Mouse (Mus musculus): Measurements from ENCODE around the gene Ccn1. TPM values are rescaled to one million over a fixed set of nuclear protein-coding genes. Genes with fewer than 3 reads are reported as not detected.

Gene Ccn1
- polyA plus RNA-seq, 1 experiment from 2014 or later: 42.6 TPM

DNA sequence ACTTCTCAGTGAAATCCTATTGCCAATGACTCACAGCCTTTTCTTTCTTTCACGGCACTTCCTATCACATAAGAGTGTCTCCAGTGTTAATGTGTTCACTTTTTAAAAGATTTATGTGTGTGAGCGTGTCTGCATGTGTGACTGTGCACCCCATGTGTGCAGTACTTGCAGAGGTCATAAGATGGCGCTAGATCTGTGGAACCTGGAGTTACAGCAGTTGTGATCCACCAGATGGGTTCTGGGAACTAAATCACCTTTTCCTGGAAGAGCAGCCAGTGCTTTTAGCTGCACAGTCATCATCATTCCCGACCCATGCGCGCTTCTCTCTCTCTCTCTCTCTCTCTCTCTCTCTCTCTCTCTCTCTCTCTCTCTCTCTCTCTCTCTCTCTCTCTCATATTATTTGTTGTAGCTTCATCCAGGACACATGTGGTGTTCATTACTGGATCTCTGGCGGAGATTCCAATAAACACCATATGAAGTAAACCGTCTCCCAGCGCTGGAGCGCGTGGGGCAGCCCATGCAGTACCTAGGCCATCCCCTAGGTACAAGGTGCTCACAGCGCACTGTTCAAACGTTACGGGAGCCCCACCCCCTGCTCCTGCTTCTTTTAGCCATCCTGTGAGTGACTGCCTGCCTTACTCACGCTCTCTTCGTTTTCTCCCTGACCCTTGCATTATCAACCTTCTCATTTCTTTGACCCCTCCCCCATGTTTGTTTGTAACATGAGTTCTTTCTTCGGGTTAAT lies 30.0 kb downstream of the Ccn1 start:
- Histone ChIP-seq H3K27me3 (replicated peaks; ENCODE audit: control insufficient read depth, insufficient read depth, low read length) (no peaks in the 10 kb centered on the region), H3K27ac (replicated peaks; ENCODE audit: low read depth, low read length) (no peak overlapping the region), H3K9ac (ENCODE audit: low read depth, low read length) (no peak overlapping the region), H3K9me3 (ENCODE audit: control insufficient read depth, low read length) (no peaks in the 10 kb centered on the region), H3K4me2 (ENCODE audit: low read depth, low read length) (no peak overlapping the region), H3K4me1 (ENCODE audit: control insufficient read depth, insufficient read depth, low read length) (peaks cover 8% of the 10 kb centered on the region; the same call in 1 of the 2 replicates), H3K36me3 (ENCODE audit: control insufficient read depth, insufficient read depth, low read length) (no peaks in the 10 kb centered on the region), H3K4me3 (ENCODE audit: low read depth, low read length) (no peak overlapping the region)
- ATAC-seq (ENCODE audit: low read depth): no peak
- 79% methylated on average over 17 of the region's 17 CpGs for WGBS
- no peak for DNase-seq (ENCODE audit: low spot score)

DNA sequence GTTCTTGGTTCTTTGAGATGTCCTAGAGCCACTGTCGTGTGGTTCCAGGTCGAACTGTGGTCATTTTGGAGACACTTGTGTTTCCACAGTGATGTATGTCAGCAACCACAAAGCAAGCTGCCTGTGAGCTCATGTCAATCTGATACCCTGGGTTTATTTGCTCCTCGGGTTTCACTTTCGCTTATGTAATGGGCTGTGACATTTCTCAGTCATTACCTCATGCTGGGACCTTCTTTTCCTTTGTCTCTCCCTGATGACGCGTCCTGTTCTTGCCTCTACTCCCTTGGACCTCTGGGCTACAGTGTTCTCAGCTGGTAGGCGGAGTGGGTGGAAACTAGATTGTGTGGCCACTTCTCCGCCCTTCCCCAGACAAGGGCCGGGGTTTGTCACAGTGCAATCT lies 31.5 kb downstream of the Ccn1 start:
- H3K27me3 ChIP-seq (replicated peaks; ENCODE audit: control insufficient read depth, insufficient read depth, low read length): no peaks in the 10 kb centered on the region
- DNase-seq (ENCODE audit: low spot score) (no peak), ATAC-seq (ENCODE audit: low read depth) (no peak)
- no peak overlapping the region for H3K27ac ChIP-seq (replicated peaks; ENCODE audit: low read depth, low read length)
- no peaks in the 10 kb centered on the region for H3K36me3 ChIP-seq (ENCODE audit: control insufficient read depth, insufficient read depth, low read length)
- H3K9me3 ChIP-seq (ENCODE audit: control insufficient read depth, low read length): no peaks in the 10 kb centered on the region
- H3K4me1 ChIP-seq (ENCODE audit: control insufficient read depth, insufficient read depth, low read length): peaks cover 17% of the 10 kb centered on the region; the same call in 1 of the 2 replicates
- no peak overlapping the region for H3K9ac ChIP-seq (ENCODE audit: low read depth, low read length)
- WGBS: 65% methylated on average over 9 of the region's 9 CpGs
- no peak overlapping the region for H3K4me3 ChIP-seq (ENCODE audit: low read depth, low read length)
- H3K4me2 ChIP-seq (ENCODE audit: low read depth, low read length): no peak overlapping the region

DNA sequence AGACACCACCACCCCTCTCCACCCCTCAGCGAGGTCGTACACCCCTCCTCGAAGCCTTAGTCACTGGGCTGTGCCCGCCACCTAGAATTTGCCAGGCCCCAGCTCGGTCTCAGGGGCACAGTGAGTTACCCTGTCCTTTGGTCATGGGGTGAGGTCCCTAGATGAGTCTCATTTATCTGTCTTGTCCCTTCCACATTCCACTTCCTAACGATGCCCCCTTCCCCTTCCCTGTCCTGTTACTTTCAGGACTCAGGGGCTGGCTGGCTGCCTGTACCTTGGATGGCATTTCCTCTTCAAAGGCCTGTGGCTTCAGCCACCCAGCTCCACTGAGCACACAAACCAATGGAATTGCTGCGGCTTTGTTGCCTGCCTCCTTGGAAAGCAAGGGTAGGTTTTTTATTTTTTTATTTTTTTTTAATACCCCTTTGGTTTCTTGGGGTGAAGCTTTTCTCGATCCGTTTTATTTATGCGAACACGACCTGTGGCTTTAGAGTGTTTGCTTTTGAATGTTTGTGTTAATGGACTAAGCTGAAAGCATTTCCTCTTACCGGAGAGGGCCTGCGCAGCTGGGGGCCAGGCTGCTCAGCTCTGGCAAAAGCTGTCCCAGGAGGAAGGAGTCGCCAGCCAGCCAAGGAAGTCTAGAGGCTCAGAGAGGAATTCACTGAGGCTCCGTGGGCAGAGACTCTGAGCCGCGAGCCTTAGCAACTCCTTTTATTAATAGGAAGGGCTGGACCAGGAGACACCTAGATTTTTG lies 35.2 kb downstream of the Ccn1 start:
- 14% methylated on average over 17 of the region's 17 CpGs for WGBS
- no peaks in the 10 kb centered on the region for H3K27me3 ChIP-seq (replicated peaks; ENCODE audit: control insufficient read depth, insufficient read depth, low read length)
- DNase-seq (ENCODE audit: low spot score): peak; percentile 79

DNA sequence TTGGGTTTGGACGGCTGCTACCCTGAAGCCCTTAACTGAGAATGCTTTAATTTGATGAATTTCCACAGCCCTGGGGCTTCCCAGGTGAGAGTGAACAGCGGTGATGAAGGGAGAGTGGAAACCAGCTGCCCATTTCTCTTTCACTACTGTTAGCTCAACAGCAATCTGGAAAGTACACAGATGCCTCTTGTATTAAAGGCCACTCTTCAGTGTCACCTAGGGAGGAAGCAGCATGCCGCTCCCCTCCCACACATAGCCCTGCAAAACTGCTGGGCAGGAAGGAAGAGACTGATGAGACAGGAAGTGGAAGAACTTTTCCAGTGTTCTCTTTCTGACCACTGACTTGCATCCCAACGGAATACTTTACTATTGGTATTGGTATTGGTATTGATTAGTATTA lies 36.5 kb downstream of the Ccn1 start:
- Histone ChIP-seq H3K27me3 (replicated peaks; ENCODE audit: control insufficient read depth, insufficient read depth, low read length) (no peaks in the 10 kb centered on the region), H3K4me2 (ENCODE audit: low read depth, low read length) (no peak overlapping the region), H3K4me3 (ENCODE audit: low read depth, low read length) (no peak overlapping the region), H3K4me1 (ENCODE audit: control insufficient read depth, insufficient read depth, low read length) (peaks cover 17% of the 10 kb centered on the region; the same call in 1 of the 2 replicates), H3K9ac (ENCODE audit: low read depth, low read length) (no peak overlapping the region), H3K9me3 (ENCODE audit: control insufficient read depth, low read length) (no peaks in the 10 kb centered on the region), H3K27ac (replicated peaks; ENCODE audit: low read depth, low read length) (no peak overlapping the region), H3K36me3 (ENCODE audit: control insufficient read depth, insufficient read depth, low read length) (0 out of 2 replicates have a peak, but pooled peaks cover 2% of the 10 kb centered on the region)
- no peak for DNase-seq (ENCODE audit: low spot score)
- WGBS: 72% methylated on average over 4 of the region's 4 CpGs
- no peak for ATAC-seq (ENCODE audit: low read depth)

More for the DNA sequence above, 35.2 kb downstream of the Ccn1 start:
- Histone ChIP-seq H3K4me3 (ENCODE audit: low read depth, low read length) (no peak overlapping the region), H3K4me1 (ENCODE audit: control insufficient read depth, insufficient read depth, low read length) (peaks cover 17% of the 10 kb centered on the region; the same call in 1 of the 2 replicates), H3K4me2 (ENCODE audit: low read depth, low read length) (peak overlapping the region; percentile 41), H3K27ac (replicated peaks; ENCODE audit: low read depth, low read length) (peak overlapping the region; percentile 59), H3K36me3 (ENCODE audit: control insufficient read depth, insufficient read depth, low read length) (no peaks in the 10 kb centered on the region), H3K9ac (ENCODE audit: low read depth, low read length) (0 out of 2 replicates have a peak overlapping the region, but pooled peaks have one; percentile 2), H3K9me3 (ENCODE audit: control insufficient read depth, low read length) (no peaks in the 10 kb centered on the region)
- peak; percentile 60 for ATAC-seq (ENCODE audit: low read depth)

DNA sequence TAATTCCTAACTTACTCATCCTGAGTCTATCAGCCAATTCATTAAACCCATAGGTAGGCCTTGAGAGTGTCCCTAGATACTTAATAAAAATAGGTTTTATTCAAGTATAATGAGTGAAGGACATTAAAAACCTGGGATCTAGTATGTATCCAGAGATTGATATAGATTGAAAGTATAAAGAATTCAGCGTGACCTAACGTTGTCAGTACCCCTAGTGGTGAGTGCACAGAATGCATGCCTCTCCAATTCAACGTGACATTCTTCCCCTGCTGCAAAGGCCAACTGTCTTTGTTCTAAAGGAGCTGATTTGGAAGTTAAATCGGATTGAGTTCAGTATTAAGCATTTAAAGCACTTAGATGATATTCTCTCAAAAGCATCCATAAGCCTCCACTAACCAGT lies 37.1 kb downstream of the Ccn1 start:
- Histone ChIP-seq H3K27ac (replicated peaks; ENCODE audit: low read depth, low read length) (no peak overlapping the region), H3K4me1 (ENCODE audit: control insufficient read depth, insufficient read depth, low read length) (peaks cover 17% of the 10 kb centered on the region; the same call in 1 of the 2 replicates), H3K9me3 (ENCODE audit: control insufficient read depth, low read length) (no peaks in the 10 kb centered on the region), H3K36me3 (ENCODE audit: control insufficient read depth, insufficient read depth, low read length) (0 out of 2 replicates have a peak, but pooled peaks cover 5% of the 10 kb centered on the region), H3K4me3 (ENCODE audit: low read depth, low read length) (no peak overlapping the region), H3K4me2 (ENCODE audit: low read depth, low read length) (no peak overlapping the region), H3K9ac (ENCODE audit: low read depth, low read length) (no peak overlapping the region), H3K27me3 (replicated peaks; ENCODE audit: control insufficient read depth, insufficient read depth, low read length) (no peaks in the 10 kb centered on the region)
- WGBS: 26% methylated on average over 4 of the region's 4 CpGs
- DNase-seq (ENCODE audit: low spot score) (no peak), ATAC-seq (ENCODE audit: low read depth) (no peak)

DNA sequence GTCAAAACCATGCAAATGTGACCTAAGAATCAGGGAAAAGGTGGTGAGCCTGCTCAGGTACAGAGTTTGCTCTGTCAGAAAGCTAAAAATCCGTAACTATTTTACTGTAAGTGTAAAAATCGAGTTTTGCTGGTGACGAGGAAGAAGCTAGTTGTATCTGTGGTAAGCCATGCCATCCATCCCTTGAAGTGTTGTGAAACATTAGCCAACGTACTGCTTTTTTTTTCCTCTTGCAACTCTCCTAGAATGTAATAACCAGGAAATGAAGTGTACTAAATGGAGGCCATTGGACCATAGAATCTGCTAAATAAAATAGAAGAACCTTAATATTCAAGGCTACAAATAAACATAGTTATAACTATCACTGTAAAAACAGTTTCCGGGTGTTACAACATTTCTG lies 41.5 kb downstream of the Ccn1 start:
- ATAC-seq (ENCODE audit: low read depth): no peak

DNA sequence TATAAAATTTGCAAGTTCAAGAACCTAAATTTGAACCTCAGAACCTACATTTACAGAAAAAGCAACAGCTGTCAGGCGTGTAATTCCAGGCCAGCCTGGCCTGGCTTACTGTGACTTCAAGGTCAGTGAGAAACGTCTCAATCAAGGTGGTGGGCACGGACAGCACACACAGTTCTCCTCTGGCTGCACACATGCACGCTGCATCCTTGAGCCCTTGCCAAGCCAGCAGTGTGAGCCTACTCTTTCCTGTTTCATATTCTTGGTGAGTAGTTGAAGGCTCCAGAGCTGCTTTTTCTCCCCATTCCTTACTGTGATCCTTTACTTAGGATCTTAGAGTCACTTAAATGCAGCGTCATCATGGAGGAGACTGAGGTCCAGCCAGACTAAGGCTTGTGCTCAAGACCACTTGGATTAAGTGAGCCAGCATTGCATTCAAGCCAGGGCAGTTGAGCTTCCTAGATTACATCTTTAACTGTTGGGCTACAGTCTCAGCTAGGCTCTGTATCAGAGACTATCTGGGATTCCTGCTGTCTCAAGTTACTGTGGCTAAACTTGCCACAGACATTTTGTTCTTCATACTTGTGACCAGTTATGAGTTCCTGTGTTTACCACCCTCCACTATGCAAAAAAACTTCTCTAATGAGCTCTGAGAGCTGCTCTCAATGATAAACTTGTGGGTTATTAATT lies 44.2 kb downstream of the Ccn1 start:
- ATAC-seq (ENCODE audit: low read depth): no peak
- no peak overlapping the region for H3K27ac ChIP-seq (replicated peaks; ENCODE audit: low read depth, low read length)
- peaks cover 55% of the 10 kb centered on the region for H3K36me3 ChIP-seq (ENCODE audit: control insufficient read depth, insufficient read depth, low read length)
- no peaks in the 10 kb centered on the region for H3K9me3 ChIP-seq (ENCODE audit: control insufficient read depth, low read length)
- no peak overlapping the region for H3K4me2 ChIP-seq (ENCODE audit: low read depth, low read length)
- no peak overlapping the region for H3K9ac ChIP-seq (ENCODE audit: low read depth, low read length)
- 79% methylated on average over 5 of the region's 5 CpGs for WGBS
- DNase-seq (ENCODE audit: low spot score): no peak
- no peaks in the 10 kb centered on the region for H3K27me3 ChIP-seq (replicated peaks; ENCODE audit: control insufficient read depth, insufficient read depth, low read length)
- no peaks in the 10 kb centered on the region for H3K4me1 ChIP-seq (ENCODE audit: control insufficient read depth, insufficient read depth, low read length)
- no peak overlapping the region for H3K4me3 ChIP-seq (ENCODE audit: low read depth, low read length)

More for the DNA sequence above, 41.5 kb downstream of the Ccn1 start:
- WGBS: 92% methylated on average over 5 of the region's 5 CpGs
- no peak overlapping the region for H3K9ac ChIP-seq (ENCODE audit: low read depth, low read length)
- H3K27me3 ChIP-seq (replicated peaks; ENCODE audit: control insufficient read depth, insufficient read depth, low read length): no peaks in the 10 kb centered on the region
- no peaks in the 10 kb centered on the region for H3K9me3 ChIP-seq (ENCODE audit: control insufficient read depth, low read length)
- peaks cover 36% of the 10 kb centered on the region; the same call in 1 of the 2 replicates for H3K36me3 ChIP-seq (ENCODE audit: control insufficient read depth, insufficient read depth, low read length)
- no peaks in the 10 kb centered on the region for H3K4me1 ChIP-seq (ENCODE audit: control insufficient read depth, insufficient read depth, low read length)
- no peak overlapping the region for H3K27ac ChIP-seq (replicated peaks; ENCODE audit: low read depth, low read length)
- no peak overlapping the region for H3K4me2 ChIP-seq (ENCODE audit: low read depth, low read length)
- no peak overlapping the region for H3K4me3 ChIP-seq (ENCODE audit: low read depth, low read length)
- no peak for DNase-seq (ENCODE audit: low spot score)

DNA sequence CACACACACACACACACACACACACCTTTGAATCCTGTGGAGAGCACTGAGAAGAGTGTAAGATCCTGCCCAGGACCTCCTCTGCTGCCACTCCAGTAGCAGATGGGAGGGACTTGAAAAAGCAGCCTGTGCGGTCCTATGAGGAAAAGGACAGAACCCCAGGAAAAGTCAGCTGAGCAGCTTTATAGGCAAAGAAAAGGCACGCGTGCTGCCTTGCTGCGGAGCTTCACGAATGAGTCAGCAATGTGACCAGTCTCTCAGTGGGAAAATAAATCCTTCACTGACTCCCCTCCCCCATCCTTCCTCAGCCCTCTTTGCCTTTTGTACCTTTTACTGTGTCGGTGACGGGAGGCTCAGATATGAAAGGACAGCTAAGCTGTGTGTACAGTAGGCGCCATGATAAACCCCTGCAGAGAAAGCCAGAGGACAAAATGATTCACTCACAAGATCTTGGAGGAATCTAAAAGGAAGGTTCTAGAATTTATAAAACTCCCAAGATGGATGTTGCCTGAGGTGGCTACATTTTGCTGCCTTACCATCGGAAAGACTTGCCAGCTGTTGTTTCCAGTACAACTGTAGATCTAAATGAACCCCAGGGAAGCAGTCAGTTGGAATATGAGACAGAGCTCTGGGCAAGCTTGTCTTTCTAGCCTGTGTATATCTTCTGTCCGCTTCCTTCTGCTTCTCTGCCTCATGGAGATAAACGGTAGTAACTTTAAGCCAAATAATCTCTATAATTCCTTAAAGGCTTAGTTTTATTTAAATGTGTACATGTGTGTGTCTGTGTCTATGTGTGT lies 47.2 kb downstream of the Ccn1 start:
- Histone ChIP-seq H3K27ac (replicated peaks; ENCODE audit: low read depth, low read length) (peak overlapping the region; percentile 10; the same call in 1 of the 2 replicates), H3K4me2 (ENCODE audit: low read depth, low read length) (no peak overlapping the region), H3K36me3 (ENCODE audit: control insufficient read depth, insufficient read depth, low read length) (peaks cover 80% of the 10 kb centered on the region), H3K4me1 (ENCODE audit: control insufficient read depth, insufficient read depth, low read length) (no peaks in the 10 kb centered on the region), H3K9me3 (ENCODE audit: control insufficient read depth, low read length) (no peaks in the 10 kb centered on the region), H3K27me3 (replicated peaks; ENCODE audit: control insufficient read depth, insufficient read depth, low read length) (no peaks in the 10 kb centered on the region), H3K9ac (ENCODE audit: low read depth, low read length) (no peak overlapping the region), H3K4me3 (ENCODE audit: low read depth, low read length) (no peak overlapping the region)
- WGBS: 72% methylated on average over 11 of the region's 11 CpGs
- DNase-seq (ENCODE audit: low spot score): peak; percentile 46
- ATAC-seq (ENCODE audit: low read depth): 0 out of 2 replicates have a peak, but pooled peaks have one; percentile 44

Measured in embryonic facial prominence, embryonic 14.5 days (tissue).